Mouse (Mus musculus): ENCODE measurements around the gene Elmod1.
"Not testable (repeated sequence)": the region's sequence is repeated elsewhere in the genome, so short reads cannot be mapped to it uniquely, and the experiment has no call there.

Gene Elmod1

GRCm38 (mm10) chr9:53975122-53975518, at the start of gene Elmod1:
Gene Elmod1 (minus strand): TSS chr9:53975301.
- peak; percentile 90 for DNase-seq (ENCODE audit: low read depth, low spot score)

- DNase-seq (ENCODE audit: low read depth, low spot score) = no peak
Observed at GRCm38 (mm10) chr9:54022795-54023194, 47.7 kb upstream of the Elmod1 start.

GRCm38 (mm10) chr9:53994528-53994927, 19.4 kb upstream of the Elmod1 start:
- DNase-seq (ENCODE audit: low read depth, low spot score) = no peak

GRCm38 (mm10) chr9:53992567-53992966, 17.5 kb upstream of the Elmod1 start:
- not testable (repeated sequence) for DNase-seq (ENCODE audit: low read depth, low spot score)

- peak; percentile 64 for DNase-seq (ENCODE audit: low read depth, low spot score)
Observed at GRCm38 (mm10) chr9:53990921-53991320, 15.8 kb upstream of the Elmod1 start.

- peak; percentile 83 for DNase-seq (ENCODE audit: low read depth, low spot score)
Observed at GRCm38 (mm10) chr9:53986972-53987371, 11.9 kb upstream of the Elmod1 start.

GRCm38 (mm10) chr9:53984868-53985267, 9.8 kb upstream of the Elmod1 start:
- peak; percentile 63 for DNase-seq (ENCODE audit: low read depth, low spot score)

GRCm38 (mm10) chr9:53974328-53975121, 576 bp downstream of the Elmod1 start:
- peak; percentile 66 for DNase-seq (ENCODE audit: low read depth, low spot score)

GRCm38 (mm10) chr9:53973929-53974327, 1.2 kb downstream of the Elmod1 start:
- peak; percentile 62 for DNase-seq (ENCODE audit: low read depth, low spot score)

GRCm38 (mm10) chr9:53973241-53973640, 1.9 kb downstream of the Elmod1 start:
- DNase-seq (ENCODE audit: low read depth, low spot score) = peak; percentile 58

- peak; percentile 74 for DNase-seq (ENCODE audit: low read depth, low spot score)
Observed at GRCm38 (mm10) chr9:53972358-53972757, 2.7 kb downstream of the Elmod1 start.

- DNase-seq (ENCODE audit: low read depth, low spot score) = peak; percentile 95
Observed at GRCm38 (mm10) chr9:53967610-53968368, 7.3 kb downstream of the Elmod1 start.

GRCm38 (mm10) chr9:53957021-53957420, 18.1 kb downstream of the Elmod1 start:
- DNase-seq (ENCODE audit: low read depth, low spot score) = no peak

- DNase-seq (ENCODE audit: low read depth, low spot score) = peak; percentile 53
Observed at GRCm38 (mm10) chr9:53954853-53955252, 20.2 kb downstream of the Elmod1 start.

GRCm38 (mm10) chr9:53947463-53947862, 27.6 kb downstream of the Elmod1 start:
- no peak for DNase-seq (ENCODE audit: low read depth, low spot score)

- DNase-seq (ENCODE audit: low read depth, low spot score) = no peak
Observed at GRCm38 (mm10) chr9:53938555-53938954, 36.5 kb downstream of the Elmod1 start.

- DNase-seq (ENCODE audit: low read depth, low spot score) = peak; percentile 83
Observed at GRCm38 (mm10) chr9:53934179-53934578, 40.9 kb downstream of the Elmod1 start.

GRCm38 (mm10) chr9:53933375-53933774, 41.7 kb downstream of the Elmod1 start:
- DNase-seq (ENCODE audit: low read depth, low spot score) = peak; percentile 50

GRCm38 (mm10) chr9:53930906-53931305, 44.2 kb downstream of the Elmod1 start:
- peak; percentile 34 for DNase-seq (ENCODE audit: low read depth, low spot score)

- no peak for DNase-seq (ENCODE audit: low read depth, low spot score)
Observed at GRCm38 (mm10) chr9:53921061-53921460, 54.0 kb downstream of the Elmod1 start.

GRCm38 (mm10) chr9:53915929-53916721, 59.0 kb downstream of the Elmod1 start:
- peak; percentile 49 for DNase-seq (ENCODE audit: low read depth, low spot score)

GRCm38 (mm10) chr9:53910823-53911222, 64.3 kb downstream of the Elmod1 start:
- DNase-seq (ENCODE audit: low read depth, low spot score) = no peak
